Mouse (Mus musculus) liver, embryonic 16.5 days (tissue): Measurements from ENCODE around the gene Megf11. TPM values are rescaled to one million over a fixed set of nuclear protein-coding genes. Genes with fewer than 3 reads are reported as not detected.

Experiments used
- ATAC-seq: fragments of 200-750 bp; cut with Nextera tagmentation; 2 replicates; pipeline ENCODE4 v1.8.0; 2017; ENCODE audit warnings: low read depth, mild to moderate bottlenecking, moderate number of reproducible peaks, moderate library complexity
- H3K27ac ChIP-seq: fragments of 300-500 bp; sonication (generic); 2 replicates; pipeline ENCODE4 v1.5.1; 2014; ENCODE audit warnings: mild to moderate bottlenecking, low read length
- H3K27me3 ChIP-seq: fragments of 300-500 bp; sonication (generic); 2 replicates; pipeline ENCODE4 v1.6.1; 2014; ENCODE audit warnings: low read depth, low read length, mixed read lengths; ENCODE audit not compliant: control insufficient read depth, insufficient read depth
- H3K36me3 ChIP-seq: fragments of 300-500 bp; sonication (generic); 2 replicates; pipeline ENCODE4 v1.6.1; 2014; ENCODE audit warnings: mild to moderate bottlenecking; ENCODE audit not compliant: control insufficient read depth, insufficient read depth
- H3K4me1 ChIP-seq: fragments of 300-500 bp; sonication (generic); 2 replicates; pipeline ENCODE4 v1.6.1; 2014; ENCODE audit warnings: low read depth, low read length, mixed read lengths; ENCODE audit not compliant: control insufficient read depth
- H3K4me2 ChIP-seq: fragments of 300-500 bp; sonication (generic); 2 replicates; pipeline ENCODE4 v1.6.1; 2014; ENCODE audit warnings: low read depth, low read length, mixed read lengths
- H3K4me3 ChIP-seq: fragments of 300-500 bp; sonication (generic); 2 replicates; pipeline ENCODE4 v1.5.1; 2014; ENCODE audit warnings: low read depth, mild to moderate bottlenecking, low read length
- H3K9ac ChIP-seq: fragments of 300-500 bp; sonication (generic); 2 replicates; pipeline ENCODE4 v1.6.1; 2014; ENCODE audit warnings: low read depth, low read length
- H3K9me3 ChIP-seq: fragments of 300-500 bp; sonication (generic); replicated peaks from 2 replicates; pipeline ENCODE4 v1.6.1; 2016; ENCODE audit warnings: low read length; ENCODE audit not compliant: control insufficient read depth
- WGBS: fragments of 180-500 bp; shearing (Covaris S2); extraction: QIAGEN DNeasy Blood & Tissue Kit; methylation state at CpG from one replicate; pipeline ENCODE4 v1.1.7; 2014; ENCODE audit not compliant: insufficient replicate concordance; 5-methylcytosine and 5-hydroxymethylcytosine counted together
- polyA plus RNA-seq: library from polyadenylated mRNA; unstranded; fragments of >200 nt; fragmentation: Nextera tagmentation; extraction: Ambion mirVana; gene quantifications from 2 replicates; pipeline ENCODE4 v1.2.1, GENCODE M21; 2015

The Megf11 gene
- polyA plus RNA-seq, 1 experiment from 2014 or later: 0.51 TPM

DNA sequence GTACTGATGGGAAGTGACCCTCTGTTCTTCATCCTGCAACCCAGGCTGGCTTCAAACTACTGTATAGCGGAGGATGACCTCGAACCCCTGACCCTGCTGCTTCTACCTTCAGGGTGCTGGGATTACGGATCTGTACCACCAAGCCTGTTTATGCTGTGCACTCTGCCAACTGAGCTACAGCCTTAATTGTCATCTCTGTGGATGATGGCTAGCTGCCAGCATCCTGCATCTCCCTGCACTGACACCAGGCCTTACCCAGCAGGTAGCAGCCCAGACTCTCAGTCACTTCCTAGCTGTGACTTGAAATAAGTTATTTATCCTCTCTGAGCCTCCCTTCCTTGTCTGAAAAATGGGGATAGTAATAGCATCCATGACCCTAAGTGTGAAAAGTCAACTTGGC lies 247.7 kb downstream of the Megf11 start:
- H3K9me3 ChIP-seq: no peaks in the 10 kb centered on the region
- no peak for ATAC-seq
- H3K9ac ChIP-seq: no peak overlapping the region
- no peak overlapping the region for H3K27ac ChIP-seq
- peaks cover 5% of the 10 kb centered on the region for H3K27me3 ChIP-seq
- H3K4me1 ChIP-seq: peaks cover 3% of the 10 kb centered on the region
- no peak overlapping the region for H3K4me2 ChIP-seq
- H3K36me3 ChIP-seq: no peaks in the 10 kb centered on the region
- H3K4me3 ChIP-seq: no peak overlapping the region
- WGBS: 61% methylated on average over 3 of the region's 3 CpGs

- Histone ChIP-seq H3K4me1 (peaks cover 5% of the 10 kb centered on the region), H3K27me3 (peaks cover 5% of the 10 kb centered on the region), H3K27ac (no peak overlapping the region), H3K9me3 (no peaks in the 10 kb centered on the region), H3K36me3 (no peaks in the 10 kb centered on the region), H3K4me3 (no peak overlapping the region), H3K9ac (no peak overlapping the region), H3K4me2 (no peak overlapping the region)
- ATAC-seq: no peak
- 51% methylated on average over 6 of the region's 6 CpGs for WGBS
Observed at GRCm38 (mm10) chr9:64636111-64636510, 250.7 kb downstream of the Megf11 start.

GRCm38 (mm10) chr9:64636961-64637360 lies 251.5 kb downstream of the Megf11 start:
- H3K9ac ChIP-seq: no peak overlapping the region
- H3K4me2 ChIP-seq: no peak overlapping the region
- H3K27ac ChIP-seq: no peak overlapping the region
- H3K9me3 ChIP-seq: no peaks in the 10 kb centered on the region
- no peak for ATAC-seq
- peaks cover 5% of the 10 kb centered on the region for H3K27me3 ChIP-seq
- no peaks in the 10 kb centered on the region for H3K36me3 ChIP-seq
- peaks cover 5% of the 10 kb centered on the region for H3K4me1 ChIP-seq
- H3K4me3 ChIP-seq: no peak overlapping the region
- whole genome bisulfite sequencing: 54% methylated on average over 2 of the region's 2 CpGs

DNA sequence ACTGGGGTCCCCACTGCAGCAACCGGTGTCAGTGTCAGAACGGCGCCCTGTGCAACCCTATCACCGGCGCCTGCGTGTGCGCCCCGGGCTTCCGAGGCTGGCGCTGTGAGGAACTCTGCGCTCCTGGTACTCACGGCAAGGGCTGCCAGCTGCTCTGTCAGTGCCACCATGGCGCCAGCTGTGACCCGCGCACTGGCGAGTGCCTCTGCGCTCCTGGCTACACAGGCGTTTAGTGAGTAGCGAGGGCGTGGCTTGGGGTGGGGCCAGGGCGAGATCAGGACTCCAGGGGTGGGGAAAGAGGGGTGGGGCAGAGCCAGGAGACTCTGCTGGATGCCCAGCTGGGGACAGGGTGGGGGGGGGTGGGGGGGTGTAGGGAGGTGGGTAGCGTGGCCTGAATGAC lies 252.8 kb downstream of the Megf11 start:
- peaks cover 5% of the 10 kb centered on the region for H3K27me3 ChIP-seq
- no peak overlapping the region for H3K27ac ChIP-seq
- peak overlapping the region; percentile 45 for H3K4me2 ChIP-seq
- peak; percentile 59; the same call in 1 of the 2 replicates for ATAC-seq
- H3K9ac ChIP-seq: no peak overlapping the region
- no peaks in the 10 kb centered on the region for H3K9me3 ChIP-seq
- 5% methylated on average over 22 of the region's 22 CpGs for WGBS
- peaks cover 5% of the 10 kb centered on the region for H3K4me1 ChIP-seq
- H3K4me3 ChIP-seq: peak overlapping the region; percentile 14; the same call in 1 of the 2 replicates
- H3K36me3 ChIP-seq: no peaks in the 10 kb centered on the region

GRCm38 (mm10) chr9:64639664-64640063 lies 254.2 kb downstream of the Megf11 start:
- WGBS: 6% methylated on average over 5 of the region's 5 CpGs
- no peaks in the 10 kb centered on the region for H3K36me3 ChIP-seq
- no peak overlapping the region for H3K27ac ChIP-seq
- H3K27me3 ChIP-seq: peaks cover 5% of the 10 kb centered on the region
- H3K4me3 ChIP-seq: no peak overlapping the region
- H3K4me2 ChIP-seq: no peak overlapping the region
- ATAC-seq: no peak
- no peaks in the 10 kb centered on the region for H3K9me3 ChIP-seq
- no peak overlapping the region for H3K9ac ChIP-seq
- peaks cover 5% of the 10 kb centered on the region for H3K4me1 ChIP-seq

GRCm38 (mm10) chr9:64644129-64644528 lies 258.7 kb downstream of the Megf11 start:
- Histone ChIP-seq H3K9ac (no peak overlapping the region), H3K4me2 (no peak overlapping the region), H3K27me3 (no peaks in the 10 kb centered on the region; the same call in 1 of the 2 replicates), H3K9me3 (no peaks in the 10 kb centered on the region), H3K4me3 (no peak overlapping the region), H3K36me3 (no peaks in the 10 kb centered on the region), H3K27ac (no peak overlapping the region), H3K4me1 (no peaks in the 10 kb centered on the region)
- 23% methylated on average over 7 of the region's 7 CpGs for WGBS
- ATAC-seq: no peak

DNA sequence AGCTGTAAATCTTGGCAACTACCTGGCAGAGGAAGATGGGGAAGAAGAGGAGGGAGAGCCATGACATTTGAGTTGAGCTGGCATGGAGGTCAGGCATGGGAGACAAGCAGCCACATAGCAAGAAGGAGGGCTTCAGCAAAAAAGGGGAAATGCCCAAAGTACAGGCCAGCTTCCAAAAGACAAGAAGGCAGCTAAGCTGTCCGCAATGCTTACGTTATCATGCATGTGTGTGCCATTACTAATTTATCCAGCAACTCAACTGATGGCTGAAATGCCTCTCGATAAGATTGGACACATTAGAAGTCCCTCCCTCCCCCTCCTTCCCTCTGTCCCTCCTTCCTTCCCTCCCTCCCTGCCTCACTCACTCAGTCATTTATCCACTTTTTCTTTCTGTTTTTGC lies 260.0 kb downstream of the Megf11 start:
- Histone ChIP-seq H3K4me1 (no peaks in the 10 kb centered on the region), H3K9ac (no peak overlapping the region), H3K27ac (no peak overlapping the region), H3K4me3 (no peak overlapping the region), H3K36me3 (no peaks in the 10 kb centered on the region), H3K9me3 (no peaks in the 10 kb centered on the region), H3K27me3 (no peaks in the 10 kb centered on the region), H3K4me2 (no peak overlapping the region)
- 53% methylated on average over 3 of the region's 3 CpGs for WGBS
- no peak for ATAC-seq

GRCm38 (mm10) chr9:64649393-64649792 lies 264.0 kb downstream of the Megf11 start:
- Histone ChIP-seq H3K27ac (no peak overlapping the region), H3K9me3 (no peaks in the 10 kb centered on the region), H3K4me2 (no peak overlapping the region), H3K9ac (no peak overlapping the region), H3K27me3 (no peaks in the 10 kb centered on the region), H3K4me3 (no peak overlapping the region), H3K4me1 (no peaks in the 10 kb centered on the region), H3K36me3 (no peaks in the 10 kb centered on the region)
- ATAC-seq: no peak
- WGBS: 56% methylated on average over 9 of the region's 9 CpGs

- H3K27ac ChIP-seq: no peak overlapping the region
- 34% methylated on average over 2 of the region's 2 CpGs for WGBS
- H3K36me3 ChIP-seq: no peaks in the 10 kb centered on the region
- no peak overlapping the region for H3K9ac ChIP-seq
- H3K4me3 ChIP-seq: no peak overlapping the region
- H3K4me1 ChIP-seq: no peaks in the 10 kb centered on the region
- no peaks in the 10 kb centered on the region for H3K27me3 ChIP-seq
- no peak for ATAC-seq
- no peaks in the 10 kb centered on the region for H3K9me3 ChIP-seq
- no peak overlapping the region for H3K4me2 ChIP-seq
Observed at GRCm38 (mm10) chr9:64649892-64650291, 264.5 kb downstream of the Megf11 start.
